Mouse (Mus musculus): ENCODE data around the gene Cilp. TPM values are rescaled to one million over a fixed set of nuclear protein-coding genes. Genes with fewer than 3 reads are reported as not detected.
A peak's percentile ranks its signal among the peaks of the same experiment; 100 is the strongest.
"Not testable (repeated sequence)": the region's sequence is repeated elsewhere in the genome, so short reads cannot be mapped to it uniquely, and the experiment has no call there.

Cilp gene
- total RNA-seq, 2 experiments from 2014 or later: not detected

GRCm38 (mm10) chr9:65247502-65248376 lies 17.2 kb upstream of the Cilp start:
- no peak for DNase-seq
- intact Hi-C loops (cut with DNase I): no loop called here

GRCm38 (mm10) chr9:65248377-65248690 lies 16.6 kb upstream of the Cilp start:
- DNase-seq: no peak
- intact Hi-C loops (cut with DNase I): no loop called here

- no peak for DNase-seq
- intact Hi-C loops (cut with DNase I): no loop called here
These were observed 13.0 kb upstream of the Cilp start for GRCm38 (mm10) chr9:65252026-65252425.

GRCm38 (mm10) chr9:65255906-65256600 lies 8.9 kb upstream of the Cilp start:
- intact Hi-C loops (cut with DNase I): no loop called here
- no peak for DNase-seq

- intact Hi-C loops (cut with DNase I): no loop called here
- DNase-seq: no peak
These were observed 7.6 kb upstream of the Cilp start for GRCm38 (mm10) chr9:65257218-65257910.

- no peak for DNase-seq
- intact Hi-C loops (cut with DNase I): no loop called here
These were observed 5.6 kb upstream of the Cilp start for GRCm38 (mm10) chr9:65259366-65259765.

GRCm38 (mm10) chr9:65261591-65262230 lies 3.3 kb upstream of the Cilp start:
- intact Hi-C loops (cut with DNase I): no loop called here
- peak; percentile 32 for DNase-seq

- intact Hi-C loops (cut with DNase I): no loop called here
- no peak for DNase-seq
These were observed 2.3 kb upstream of the Cilp start for GRCm38 (mm10) chr9:65262641-65263120.

GRCm38 (mm10) chr9:65267742-65268515 lies 2.9 kb downstream of the Cilp start:
- DNase-seq: peak; percentile 83

GRCm38 (mm10) chr9:65273048-65273809 lies 8.2 kb downstream of the Cilp start:
- no peak for DNase-seq
- intact Hi-C loops (cut with DNase I): no loop called here

More at GRCm38 (mm10) chr9:65267742-65268515, 2.9 kb downstream of the Cilp start:
- intact Hi-C loops (cut with DNase I): no loop called here

- intact Hi-C loops (cut with DNase I): no loop called here
- no peak for DNase-seq
These were observed 8.9 kb downstream of the Cilp start for GRCm38 (mm10) chr9:65273873-65274272.

- DNase-seq; intact Hi-C loops (cut with DNase I): not testable (repeated sequence)
These were observed 9.9 kb downstream of the Cilp start for GRCm38 (mm10) chr9:65274851-65275250.

- DNase-seq: no peak
- intact Hi-C loops (cut with DNase I): no loop called here
These were observed 11.0 kb downstream of the Cilp start for GRCm38 (mm10) chr9:65275810-65276530.

GRCm38 (mm10) chr9:65281536-65282151 lies 16.7 kb downstream of the Cilp start:
- intact Hi-C loops (cut with DNase I): loop anchor here (2.0 to 5.0 kb wide), 2 partner anchors 59 to 85 kb away; no protein-coding TSS in a partner anchor
- DNase-seq: no peak

- intact Hi-C loops (cut with DNase I): loop anchor here (2.0 to 5.0 kb wide), 2 partner anchors 61 to 86 kb away; no protein-coding TSS in a partner anchor
- DNase-seq: no peak
These were observed 18.3 kb downstream of the Cilp start for GRCm38 (mm10) chr9:65283301-65283700.

GRCm38 (mm10) chr9:65288252-65288651 lies 23.3 kb downstream of the Cilp start:
- DNase-seq; intact Hi-C loops (cut with DNase I): not testable (repeated sequence)

GRCm38 (mm10) chr9:65289988-65290387 lies 25.0 kb downstream of the Cilp start:
- intact Hi-C loops (cut with DNase I): no loop called here
- no peak for DNase-seq

GRCm38 (mm10) chr9:65292421-65292820 lies 27.4 kb downstream of the Cilp start:
- DNase-seq: no peak
- intact Hi-C loops (cut with DNase I): no loop called here

All from left cerebral cortex, postnatal 4 days (tissue).